24 mouse cellular contexts compared by ENCODE assay signal in genomic region chr3:126379252-126379651, GRCm38 (mm10). TPM values are rescaled to one million over a fixed set of nuclear protein-coding genes. Genes with fewer than 3 reads are reported as not detected.
DNase-seq lines count a peak whose midpoint lies in the region; ATAC-seq and TF ChIP-seq lines count a peak whose summit lies in the region.
"Had no signal": no experiment of that assay in that cellular context is flagged by ENCODE, and none has a peak within 500 bp of the region (broad histone marks: within the 10 kb centered on the region; RNA-seq: fewer than 3 reads in every experiment).

No protein-coding gene starts in this region.

- H3K4me3 ChIP-seq in layer of hippocampus, adult 2 months, result no peak overlapping the region
- no peak overlapping the region for H3K4me3 ChIP-seq in limb, embryonic 12.5 days (replicated peaks)
- H3K4me3 ChIP-seq in limb, embryonic 14.5 days (replicated peaks; ENCODE audit: low read length), result no peak overlapping the region
- H3K4me3 ChIP-seq: embryonic facial prominence, embryonic 10.5 days; embryonic facial prominence, embryonic 12.5 days; forebrain, embryonic 13.5 days; forebrain, embryonic 15.5 days had no signal

- no peak for TF ChIP-seq POLR2A in limb, embryonic 14.5 days (IDR thresholded peaks at IDR 0.05; ENCODE audit: borderline replicate concordance, extremely low read depth, insufficient read depth, insufficient read length)

- H3K27me3 ChIP-seq in limb, embryonic 12.5 days, result no peaks in the 10 kb centered on the region
- no peaks in the 10 kb centered on the region for H3K27me3 ChIP-seq in limb, embryonic 14.5 days (ENCODE audit: control insufficient read depth, insufficient read depth, low read length)
- H3K27me3 ChIP-seq: CH12.LX; embryonic facial prominence, embryonic 12.5 days; forebrain, embryonic 13.5 days; forebrain, embryonic 15.5 days; Patski had no signal

- H3K27ac ChIP-seq in layer of hippocampus, adult 2 months, result peak overlapping the region; percentile 15; the same call in 1 of the 2 replicates
- peak overlapping the region; percentile 78 for H3K27ac ChIP-seq in limb, embryonic 12.5 days
- H3K27ac ChIP-seq in limb, embryonic 14.5 days (replicated peaks; ENCODE audit: low read depth, low read length), result peak overlapping the region; percentile 28; the same call in 1 of the 2 replicates
- H3K27ac ChIP-seq: embryonic facial prominence, embryonic 10.5 days; embryonic facial prominence, embryonic 12.5 days; forebrain, embryonic 13.5 days; forebrain, embryonic 15.5 days had no signal

- H3K4me1 ChIP-seq in limb, embryonic 12.5 days (replicated peaks), result peaks cover 10% of the 10 kb centered on the region
- H3K4me1 ChIP-seq in limb, embryonic 14.5 days (ENCODE audit: control insufficient read depth, insufficient read depth, low read length), result peaks cover 12% of the 10 kb centered on the region
- H3K4me1 ChIP-seq: embryonic facial prominence, embryonic 10.5 days; embryonic facial prominence, embryonic 12.5 days had no signal

- H3K9ac ChIP-seq in limb, embryonic 12.5 days (replicated peaks), result no peak overlapping the region
- no peak overlapping the region for H3K9ac ChIP-seq in limb, embryonic 14.5 days (ENCODE audit: low read depth, low read length, severe bottlenecking)
- H3K9ac ChIP-seq: embryonic facial prominence, embryonic 12.5 days; forebrain, embryonic 13.5 days; forebrain, embryonic 15.5 days; forebrain, postnatal 0 days had no signal

- no peaks in the 10 kb centered on the region for H3K9me3 ChIP-seq in limb, embryonic 12.5 days
- H3K9me3 ChIP-seq in limb, embryonic 14.5 days (ENCODE audit: control insufficient read depth, low read length), result no peaks in the 10 kb centered on the region
- H3K9me3 ChIP-seq: embryonic facial prominence, embryonic 10.5 days; embryonic facial prominence, embryonic 12.5 days; forebrain, embryonic 13.5 days; forebrain, embryonic 15.5 days had no signal

- DNase-seq in layer of hippocampus, adult 2 months (ENCODE audit: low spot score in 2 of 2), result no peak
- no peak for DNase-seq in layer of hippocampus, postnatal 25 days (ENCODE audit: extremely low spot score in 1 of 2, low spot score in 1 of 2)
- no peak for DNase-seq in limb, embryonic 14.5 days (ENCODE audit: low spot score)
- DNase-seq in right cerebral cortex, postnatal 36 days (ENCODE audit: low spot score in 2 of 2), result no peak
- no peak for DNase-seq in thymus, adult 18-20 months
- DNase-seq: adrenal gland, adult 8-10 months; adrenal gland, postnatal 14 days; adrenal gland, postnatal 36 days; B cell, adult 2 months; cerebellum, adult 11-12 months; cerebellum, adult 2 months; cerebellum, adult 9-11 months; cerebellum, postnatal 25 days; forebrain, postnatal 0 days had no signal

- 23% methylated on average over 6 of the region's 6 CpGs for WGBS in limb, embryonic 12.5 days
- WGBS in limb, embryonic 14.5 days, result 21% methylated on average over 6 of the region's 6 CpGs

- ATAC-seq in limb, embryonic 12.5 days (ENCODE audit: insufficient number of reproducible peaks, insufficient read depth, low FRiP score, low TSS enrichment, low read depth), result peak; percentile 82; the same call in 1 of the 2 replicates
- ATAC-seq in limb, embryonic 14.5 days (ENCODE audit: low FRiP score, low read depth), result no peak
- ATAC-seq: activated CD4-positive, CD25-positive, alpha-beta regulatory T cell, adult 4 months; CD4-positive, CD25-positive, alpha-beta regulatory T cell, adult 4 months; forebrain, embryonic 13.5 days; forebrain, embryonic 15.5 days; forebrain, postnatal 0 days; Patski had no signal

- peak overlapping the region; percentile 8; the same call in 1 of the 2 replicates for H3K4me2 ChIP-seq in limb, embryonic 12.5 days
- H3K4me2 ChIP-seq in limb, embryonic 14.5 days (replicated peaks; ENCODE audit: low read depth, low read length, severe bottlenecking), result no peak overlapping the region
- H3K4me2 ChIP-seq: embryonic facial prominence, embryonic 12.5 days; forebrain, embryonic 13.5 days; forebrain, embryonic 15.5 days had no signal

- H3K36me3 ChIP-seq in limb, embryonic 12.5 days, result no peaks in the 10 kb centered on the region
- H3K36me3 ChIP-seq in limb, embryonic 14.5 days (ENCODE audit: control insufficient read depth, insufficient read depth, low read length), result no peaks in the 10 kb centered on the region
- H3K36me3 ChIP-seq: embryonic facial prominence, embryonic 10.5 days; embryonic facial prominence, embryonic 12.5 days; forebrain, embryonic 15.5 days; G1E had no signal

- no peak for TF ChIP-seq CTCF in layer of hippocampus, adult 2 months (conservative IDR thresholded peaks at IDR 0.05)

RNA-seq across cellular contexts. Expression of gene Arsj, which starts 15.8 kb away (rescaled TPM):
- total RNA-seq in layer of hippocampus, adult 2 months (2021), result 1 to 10 TPM; 4.2 to 4.3 TPM
- 1 to 10 TPM; 2.2 to 2.6 TPM for total RNA-seq in layer of hippocampus, postnatal 25 days (2021)
- 2.5 and 2.7 TPM in 2 replicates for polyA plus RNA-seq in limb, embryonic 12.5 days (2016; fragmentation: Nextera tagmentation; extraction: Ambion mirVana)
- 5.1 and 5.3 TPM in 2 replicates for polyA plus RNA-seq in limb, embryonic 14.5 days (2012; rRNA removed)
- polyA plus RNA-seq in limb, embryonic 14.5 days (2014; fragmentation: Nextera tagmentation; extraction: Ambion mirVana), result 6.4 and 6.5 TPM in 2 replicates
- total RNA-seq: CH12.LX had no signal
- polyA plus RNA-seq: activated CD4-positive, CD25-positive, alpha-beta regulatory T cell, adult 4 months; CD4-positive, CD25-positive, alpha-beta regulatory T cell, adult 4 months; G1E had no signal

Comparison
In these comparisons a context has a peak if more than half of its experiments do, and no peak if none do; other contexts are left out.
1. H3K27ac ChIP-seq: peak in every context shown above with its lines; median percentile 78 in limb, embryonic 12.5 days; 28 in limb, embryonic 14.5 days; 15 in layer of hippocampus, adult 2 months.